Mouse (Mus musculus): Measurements from ENCODE around the gene Cdh22. TPM values are rescaled to one million over a fixed set of nuclear protein-coding genes. Genes with fewer than 3 reads are reported as not detected.
A peak's percentile ranks its signal among the peaks of the same experiment; 100 is the strongest.

The Cdh22 gene
- polyA plus RNA-seq, 1 experiment from 2014 or later: 0.79 TPM

DNA sequence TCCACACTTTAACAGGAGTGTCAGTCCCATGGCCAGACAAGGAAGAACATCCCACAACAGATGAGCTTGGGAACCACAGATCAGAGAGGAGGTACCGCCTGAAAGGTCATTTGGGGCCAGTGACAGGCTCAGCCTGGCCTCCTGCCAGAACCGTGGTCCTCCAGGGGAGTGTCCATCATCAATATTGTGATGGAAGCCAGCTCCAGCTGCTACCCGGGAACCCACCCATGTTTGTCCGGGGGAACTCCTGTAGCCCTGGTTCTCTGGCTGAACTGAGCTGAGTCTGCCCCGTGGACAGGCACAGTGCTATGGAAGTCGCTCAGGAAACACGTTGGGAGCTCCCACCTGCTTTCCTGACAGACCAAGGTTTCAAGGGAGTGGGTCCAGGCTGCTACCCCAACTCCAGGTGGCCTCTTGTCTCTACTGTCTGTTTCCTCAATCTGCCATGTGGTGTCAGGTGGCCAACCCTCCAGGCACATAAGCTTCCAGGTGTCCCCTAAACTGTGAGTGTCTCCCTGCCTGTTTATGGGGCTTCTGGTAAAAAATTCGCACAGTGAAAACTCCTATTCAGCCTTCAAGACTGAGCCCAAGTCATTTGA, 14.2 kb downstream of the Cdh22 start:
- Histone ChIP-seq H3K27ac (no peak overlapping the region), H3K4me1 (peaks cover 13% of the 10 kb centered on the region), H3K36me3 (no peaks in the 10 kb centered on the region), H3K4me3 (no peak overlapping the region), H3K4me2 (replicated peaks) (no peak overlapping the region), H3K9ac (no peak overlapping the region), H3K27me3 (peaks cover 96% of the 10 kb centered on the region), H3K9me3 (no peaks in the 10 kb centered on the region)
- WGBS: 53% methylated on average over 8 of the region's 8 CpGs
- ATAC-seq (ENCODE audit: low FRiP score, low read depth): no peak

DNA sequence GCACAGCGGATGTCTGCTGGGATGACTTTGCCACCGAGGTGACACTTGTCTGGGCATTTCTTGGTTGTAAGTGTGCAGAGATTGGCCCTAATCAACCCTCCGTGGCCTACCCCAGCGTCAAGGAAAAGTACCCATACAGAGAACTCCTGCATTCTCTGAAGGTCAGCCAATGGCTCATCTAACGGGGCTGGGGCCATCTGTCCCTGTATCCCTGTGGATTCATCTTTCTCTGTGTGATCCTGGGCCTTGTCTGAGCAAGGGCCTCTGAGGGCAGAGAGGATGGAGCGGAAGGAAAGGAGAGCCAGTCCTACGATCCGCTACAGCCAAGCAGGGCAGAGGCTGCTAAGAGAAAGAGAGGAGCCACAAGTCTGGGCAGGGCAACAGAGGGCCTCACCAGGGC, 15.7 kb downstream of the Cdh22 start:
- H3K9ac ChIP-seq: no peak overlapping the region
- H3K27me3 ChIP-seq: peaks cover 96% of the 10 kb centered on the region
- H3K27ac ChIP-seq: no peak overlapping the region
- no peaks in the 10 kb centered on the region for H3K9me3 ChIP-seq
- no peak for ATAC-seq (ENCODE audit: low FRiP score, low read depth)
- no peak overlapping the region for H3K4me2 ChIP-seq (replicated peaks)
- H3K4me3 ChIP-seq: no peak overlapping the region
- WGBS: 77% methylated on average over 8 of the region's 8 CpGs
- H3K36me3 ChIP-seq: no peaks in the 10 kb centered on the region
- peaks cover 15% of the 10 kb centered on the region for H3K4me1 ChIP-seq

DNA sequence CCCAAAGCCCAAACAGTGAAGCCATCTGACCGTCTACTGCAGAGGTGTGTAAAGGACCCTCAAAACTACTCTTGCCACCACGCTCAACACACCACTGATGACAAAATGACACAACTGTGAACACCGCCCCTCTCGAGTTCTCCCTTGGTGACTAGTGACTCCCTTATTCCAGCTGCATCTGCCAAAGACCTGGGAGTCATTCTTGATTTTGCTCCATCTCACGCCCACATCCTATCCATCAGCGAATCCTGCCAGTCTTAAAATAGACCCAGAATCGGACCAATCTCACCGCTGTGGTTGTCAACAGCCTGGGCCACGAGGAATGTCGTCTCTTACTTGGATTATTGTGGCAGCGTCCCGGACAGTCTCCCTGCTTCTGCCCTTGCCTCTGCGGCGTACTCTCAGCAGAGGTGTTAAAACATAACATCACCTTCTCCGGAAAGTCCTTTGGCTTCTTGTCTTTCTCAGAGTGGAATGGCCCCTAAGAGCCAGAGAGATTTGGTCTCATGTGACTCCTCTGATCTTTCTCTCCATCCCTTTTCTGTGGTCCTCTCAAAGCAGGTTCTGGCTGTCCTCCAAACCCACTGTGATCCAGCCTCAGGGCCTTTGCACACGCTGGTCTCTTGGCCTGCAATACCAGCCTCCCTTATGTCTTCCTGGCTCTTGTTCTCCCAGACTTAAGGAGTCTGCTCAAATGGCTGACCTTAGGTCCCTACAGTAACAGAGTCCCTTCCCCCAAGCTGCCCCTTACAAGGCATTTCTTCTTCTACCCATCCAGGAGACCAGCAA, 17.1 kb downstream of the Cdh22 start:
- H3K9ac ChIP-seq: no peak overlapping the region
- no peak overlapping the region for H3K27ac ChIP-seq
- no peak for ATAC-seq (ENCODE audit: low FRiP score, low read depth)
- peaks cover 14% of the 10 kb centered on the region for H3K4me1 ChIP-seq
- H3K4me3 ChIP-seq: no peak overlapping the region
- H3K4me2 ChIP-seq (replicated peaks): no peak overlapping the region
- H3K27me3 ChIP-seq: peaks cover 96% of the 10 kb centered on the region
- 89% methylated on average over 16 of the region's 16 CpGs for WGBS
- no peaks in the 10 kb centered on the region for H3K36me3 ChIP-seq
- no peaks in the 10 kb centered on the region for H3K9me3 ChIP-seq

DNA sequence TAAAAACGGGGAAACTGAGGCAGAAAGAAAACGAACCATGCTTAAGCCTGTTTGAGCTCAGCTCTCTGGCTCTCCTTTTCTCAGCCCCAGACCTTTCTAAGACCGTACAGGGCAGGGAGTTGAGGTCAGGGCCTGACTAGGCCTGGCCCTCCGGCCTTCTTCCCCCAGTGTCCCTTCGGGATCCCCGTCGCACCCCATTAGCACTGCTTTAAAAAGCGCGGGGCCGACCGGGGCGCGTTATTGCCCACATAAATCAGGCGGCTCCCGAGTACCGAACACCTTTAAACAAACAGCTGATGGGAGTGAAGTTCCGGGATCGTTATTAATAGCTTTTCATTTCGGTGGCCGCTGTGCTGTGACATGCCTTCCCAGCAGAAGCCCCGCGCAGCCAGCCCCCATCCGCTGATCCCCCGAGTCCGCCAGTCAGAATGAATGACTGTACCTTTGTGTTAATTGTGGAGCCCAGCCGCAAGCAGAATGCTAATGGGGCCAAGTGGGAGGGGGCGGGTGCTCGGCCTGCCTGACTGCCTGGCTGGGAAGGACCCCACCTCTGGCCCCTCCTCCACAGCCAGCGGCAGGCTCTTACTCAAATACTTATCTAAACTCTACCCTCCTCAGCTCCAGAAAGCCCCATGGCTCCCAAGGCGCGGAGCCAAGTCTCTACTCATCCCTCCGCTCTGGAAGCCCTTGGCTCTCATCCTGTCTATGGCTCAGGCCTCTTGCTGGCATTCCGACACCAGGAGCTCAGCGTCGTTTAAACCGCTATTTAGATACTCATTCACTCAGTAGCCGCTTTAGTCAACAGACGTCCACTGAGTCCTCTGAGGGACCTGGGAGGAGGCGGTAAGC, 19.3 kb downstream of the Cdh22 start:
- peaks cover 96% of the 10 kb centered on the region for H3K27me3 ChIP-seq
- H3K36me3 ChIP-seq: no peaks in the 10 kb centered on the region
- WGBS: 2% methylated on average over 39 of the region's 39 CpGs
- no peak overlapping the region for H3K9ac ChIP-seq
- peak overlapping the region; percentile 29 for H3K4me3 ChIP-seq
- no peaks in the 10 kb centered on the region for H3K9me3 ChIP-seq
- peak overlapping the region; percentile 55 for H3K4me2 ChIP-seq (replicated peaks)
- peaks cover 24% of the 10 kb centered on the region for H3K4me1 ChIP-seq
- peak; percentile 34; the same call in 1 of the 2 replicates for ATAC-seq (ENCODE audit: low FRiP score, low read depth)
- H3K27ac ChIP-seq: no peak overlapping the region

DNA sequence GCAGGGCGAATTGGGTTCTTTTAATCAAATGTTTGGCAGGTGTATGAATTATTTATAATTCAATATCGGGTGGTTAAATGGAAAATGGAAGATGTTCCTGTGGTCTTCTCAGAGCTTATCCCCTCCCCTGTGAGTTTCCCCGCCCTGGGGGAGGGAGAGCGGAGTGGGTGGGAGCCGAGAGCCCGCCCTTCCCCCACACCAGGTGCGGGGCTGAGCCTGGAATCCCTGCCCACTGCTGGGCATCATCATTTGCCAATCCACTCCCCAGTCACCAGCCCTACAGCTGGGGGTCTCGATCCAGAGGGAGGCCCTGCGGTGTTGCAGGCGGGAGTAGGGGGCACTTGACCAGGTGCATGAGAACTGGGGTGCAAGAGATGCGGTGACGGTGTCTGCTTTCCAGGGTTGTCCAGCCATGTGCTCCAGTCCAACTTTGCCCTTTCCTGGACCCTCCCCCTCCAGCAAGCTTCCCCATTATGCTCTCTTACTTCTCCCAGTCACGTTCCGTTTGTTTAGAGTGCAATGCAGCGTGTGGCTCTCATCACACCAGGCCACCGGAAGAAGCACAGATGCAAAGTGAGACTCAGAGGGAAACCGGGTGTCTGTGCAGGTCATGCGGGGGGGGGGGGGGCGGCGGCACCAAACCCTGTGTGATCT, 23.1 kb downstream of the Cdh22 start:
- ATAC-seq (ENCODE audit: low FRiP score, low read depth): no peak
- Histone ChIP-seq H3K9ac (no peak overlapping the region), H3K9me3 (no peaks in the 10 kb centered on the region), H3K27me3 (peaks cover 93% of the 10 kb centered on the region), H3K4me1 (peaks cover 24% of the 10 kb centered on the region), H3K36me3 (no peaks in the 10 kb centered on the region), H3K27ac (no peak overlapping the region), H3K4me3 (no peak overlapping the region), H3K4me2 (replicated peaks) (no peak overlapping the region)
- WGBS: under 1% methylated on average over 20 of the region's 20 CpGs

DNA sequence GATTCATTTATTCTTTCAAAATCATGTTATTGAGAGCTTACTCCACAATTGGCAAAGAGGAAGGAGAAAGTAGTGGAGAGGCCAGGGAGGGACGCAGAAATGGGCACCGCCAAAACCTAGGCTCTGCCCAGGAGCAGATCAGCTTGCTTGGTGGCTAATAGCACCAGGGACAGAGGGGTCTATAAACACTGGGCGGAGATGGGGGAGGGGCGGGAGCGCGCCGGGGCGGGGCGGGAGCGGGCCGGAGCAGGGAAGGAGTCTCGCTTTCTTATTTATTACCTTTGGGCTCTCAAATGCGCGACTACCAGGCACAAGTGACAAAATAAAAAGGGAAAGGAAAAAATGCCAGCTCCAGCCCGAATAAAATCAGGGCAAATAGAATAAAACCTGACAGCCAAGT, 23.7 kb downstream of the Cdh22 start:
- under 1% methylated on average over 15 of the region's 15 CpGs for WGBS
- Histone ChIP-seq H3K9me3 (no peaks in the 10 kb centered on the region), H3K27me3 (peaks cover 93% of the 10 kb centered on the region), H3K9ac (no peak overlapping the region), H3K27ac (no peak overlapping the region), H3K4me2 (replicated peaks) (0 out of 2 replicates have a peak overlapping the region, but pooled peaks have one; percentile 16), H3K36me3 (no peaks in the 10 kb centered on the region), H3K4me1 (peaks cover 23% of the 10 kb centered on the region), H3K4me3 (no peak overlapping the region)
- ATAC-seq (ENCODE audit: low FRiP score, low read depth): no peak

DNA sequence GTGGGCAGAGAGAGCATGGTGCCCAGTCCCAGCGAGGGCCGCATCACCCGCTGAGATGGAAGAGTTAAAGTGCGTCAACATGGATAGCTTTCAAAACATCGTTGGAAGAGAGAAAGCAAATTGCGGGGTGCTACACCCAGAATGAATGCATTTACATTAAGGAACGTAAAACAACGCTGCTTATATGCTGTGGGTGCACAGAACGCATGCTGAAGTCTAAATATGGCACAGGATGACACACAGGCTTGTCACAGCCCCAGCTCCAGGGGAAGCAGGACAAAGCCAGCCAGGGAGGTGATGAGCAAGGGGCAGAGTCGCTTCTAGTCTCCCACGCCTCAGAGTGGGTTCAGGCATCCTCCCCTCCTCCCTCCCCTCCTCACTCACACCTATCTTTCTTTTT, 27.0 kb downstream of the Cdh22 start:
- Histone ChIP-seq H3K4me2 (replicated peaks) (no peak overlapping the region), H3K4me3 (no peak overlapping the region), H3K27ac (no peak overlapping the region), H3K27me3 (peaks cover 83% of the 10 kb centered on the region), H3K9ac (no peak overlapping the region), H3K9me3 (no peaks in the 10 kb centered on the region), H3K4me1 (peaks cover 12% of the 10 kb centered on the region), H3K36me3 (no peaks in the 10 kb centered on the region)
- WGBS: 66% methylated on average over 11 of the region's 11 CpGs
- no peak for ATAC-seq (ENCODE audit: low FRiP score, low read depth)

DNA sequence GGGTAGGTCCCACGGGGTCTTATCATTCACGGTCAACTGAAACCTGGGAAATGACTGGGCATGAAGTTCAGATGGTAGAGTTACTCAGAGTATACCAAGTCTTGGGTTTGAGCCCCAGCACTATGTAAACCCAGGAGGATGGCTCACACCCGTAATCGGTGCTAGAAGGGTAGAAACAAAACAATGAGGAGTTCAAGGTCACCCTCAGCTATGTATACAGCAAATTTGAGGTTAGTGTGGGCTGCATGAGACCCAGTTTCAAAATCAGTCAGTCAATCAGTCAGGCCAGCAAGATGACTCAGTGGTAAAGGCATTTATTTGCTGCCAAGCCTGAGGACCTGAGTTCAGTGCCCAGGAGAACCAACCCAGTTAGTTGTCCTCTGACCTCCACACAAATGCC, 27.6 kb downstream of the Cdh22 start:
- Histone ChIP-seq H3K27ac (no peak overlapping the region), H3K9me3 (no peaks in the 10 kb centered on the region), H3K9ac (no peak overlapping the region), H3K36me3 (no peaks in the 10 kb centered on the region), H3K4me2 (replicated peaks) (no peak overlapping the region), H3K27me3 (peaks cover 77% of the 10 kb centered on the region), H3K4me1 (peaks cover 18% of the 10 kb centered on the region), H3K4me3 (no peak overlapping the region)
- no peak for ATAC-seq (ENCODE audit: low FRiP score, low read depth)
- WGBS: 83% methylated on average over 4 of the region's 4 CpGs

DNA sequence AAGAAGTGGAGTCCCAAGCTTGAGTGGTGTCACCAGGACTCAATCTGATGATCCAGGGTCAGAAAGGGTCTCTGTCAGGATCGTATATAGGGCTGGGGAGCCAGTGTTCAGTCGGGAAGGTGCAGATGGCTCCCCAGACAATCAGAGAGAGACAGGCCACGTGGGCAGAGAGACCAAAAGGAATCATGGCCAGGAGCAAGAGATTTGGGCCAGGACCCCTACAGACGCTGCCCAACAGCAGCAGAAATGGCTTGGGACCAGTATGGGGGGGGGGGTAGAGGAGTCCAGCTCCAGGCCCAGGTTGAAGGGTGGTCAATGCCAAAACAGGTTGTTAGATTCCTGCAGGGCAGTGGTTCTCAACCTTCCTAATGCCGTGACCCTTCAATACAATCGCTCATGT, 29.2 kb downstream of the Cdh22 start:
- no peaks in the 10 kb centered on the region for H3K9me3 ChIP-seq
- H3K27me3 ChIP-seq: peaks cover 70% of the 10 kb centered on the region
- 67% methylated on average over 6 of the region's 6 CpGs for WGBS
- ATAC-seq (ENCODE audit: low FRiP score, low read depth): no peak
- H3K27ac ChIP-seq: no peak overlapping the region
- H3K36me3 ChIP-seq: no peaks in the 10 kb centered on the region
- H3K4me2 ChIP-seq (replicated peaks): no peak overlapping the region
- H3K4me1 ChIP-seq: peaks cover 22% of the 10 kb centered on the region
- H3K4me3 ChIP-seq: no peak overlapping the region
- no peak overlapping the region for H3K9ac ChIP-seq

DNA sequence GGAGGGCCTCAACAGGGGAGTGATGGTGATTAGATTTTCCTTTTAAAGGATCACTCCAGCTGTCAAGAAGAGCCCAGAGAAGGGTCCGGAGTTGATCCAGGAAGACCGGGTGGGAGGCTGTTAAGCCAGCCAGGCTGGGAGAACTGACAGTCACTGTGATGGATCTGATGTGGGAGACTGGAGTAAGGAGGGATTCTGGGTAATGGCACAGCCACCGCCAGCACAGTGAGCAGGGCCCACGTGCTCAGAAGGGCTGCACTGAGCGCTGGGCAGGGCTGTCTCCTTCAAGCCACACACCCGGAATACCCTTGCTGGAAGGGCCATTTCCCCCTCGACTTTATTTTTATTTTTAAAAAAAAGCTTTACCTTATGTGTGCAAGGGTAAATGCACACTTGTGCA, 29.7 kb downstream of the Cdh22 start:
- Histone ChIP-seq H3K27ac (no peak overlapping the region), H3K36me3 (no peaks in the 10 kb centered on the region), H3K9ac (no peak overlapping the region), H3K4me1 (peaks cover 22% of the 10 kb centered on the region), H3K4me2 (replicated peaks) (no peak overlapping the region), H3K4me3 (no peak overlapping the region), H3K9me3 (no peaks in the 10 kb centered on the region), H3K27me3 (peaks cover 70% of the 10 kb centered on the region)
- WGBS: 35% methylated on average over 7 of the region's 7 CpGs
- ATAC-seq (ENCODE audit: low FRiP score, low read depth): no peak

DNA sequence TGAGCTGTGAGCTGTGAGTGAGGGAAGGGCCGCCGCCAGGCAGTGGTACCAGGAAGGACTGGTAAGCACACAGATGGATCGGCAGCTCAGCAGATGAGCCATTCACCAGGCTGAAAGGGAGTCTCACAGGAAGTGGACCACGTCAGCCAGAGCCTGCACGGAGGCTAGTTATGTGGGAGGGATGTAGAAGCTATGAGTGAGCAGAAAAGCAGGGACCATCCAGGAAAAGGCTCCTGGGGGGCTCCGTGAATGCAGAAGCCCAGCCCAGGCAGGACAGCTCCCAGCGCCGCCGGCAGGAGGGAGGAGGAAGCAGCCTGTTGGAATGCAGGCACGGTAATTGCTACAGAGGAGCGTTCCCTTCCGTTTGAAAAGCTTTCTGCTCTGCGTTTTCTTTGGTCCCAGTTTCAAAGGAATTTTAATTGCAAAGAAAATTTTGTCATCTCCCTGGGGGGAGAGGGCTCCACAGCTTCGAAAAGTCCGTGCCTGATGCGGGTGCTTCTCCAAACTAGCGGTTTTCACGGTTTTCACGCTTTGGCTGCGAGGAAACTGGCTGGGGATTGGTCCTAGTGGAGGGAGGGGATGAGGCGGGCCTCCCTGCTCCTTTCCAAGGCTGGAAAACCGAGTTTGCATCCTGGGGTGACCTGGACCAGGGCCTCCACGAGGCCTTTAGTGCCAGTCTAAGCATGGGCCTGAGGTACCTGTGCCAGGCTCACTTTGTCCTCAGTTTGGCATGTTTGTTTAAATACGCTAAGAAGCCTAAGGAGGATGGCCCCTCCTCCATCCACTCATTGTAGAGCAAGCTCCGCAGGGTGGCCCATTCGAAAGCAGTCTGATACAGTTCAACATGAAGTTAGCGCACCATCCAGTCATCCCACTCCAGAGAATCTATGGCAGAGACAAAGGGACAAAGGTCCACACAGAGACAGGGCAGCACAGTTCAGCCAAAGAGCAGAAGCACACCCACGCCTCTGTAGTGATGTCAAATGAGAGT, 32.6 kb downstream of the Cdh22 start:
- peaks cover 72% of the 10 kb centered on the region for H3K27me3 ChIP-seq
- no peaks in the 10 kb centered on the region for H3K9me3 ChIP-seq
- no peaks in the 10 kb centered on the region for H3K36me3 ChIP-seq
- WGBS: 5% methylated on average over 28 of the region's 28 CpGs
- ATAC-seq (ENCODE audit: low FRiP score, low read depth): 0 out of 2 replicates have a peak, but pooled peaks have one; percentile 52
- H3K4me1 ChIP-seq: peaks cover 22% of the 10 kb centered on the region
- H3K9ac ChIP-seq: peak overlapping the region; percentile 53
- H3K4me3 ChIP-seq: peak overlapping the region; percentile 34
- peak overlapping the region; percentile 69 for H3K4me2 ChIP-seq (replicated peaks)
- peak overlapping the region; percentile 22; the same call in 1 of the 2 replicates for H3K27ac ChIP-seq

All from limb, embryonic 13.5 days (tissue).